Mouse (Mus musculus) stomach, embryonic 14.5 days (tissue): ENCODE measurements around the gene Brf1. TPM values are rescaled to one million over a fixed set of nuclear protein-coding genes. Genes with fewer than 3 reads are reported as not detected.
A peak's percentile ranks its signal among the peaks of the same experiment; 100 is the strongest.

Experiments
- ATAC-seq: fragments of 200-750 bp; cut with Nextera tagmentation; 2 replicates; pipeline ENCODE4 v1.8.0; 2017; ENCODE audit warnings: low read depth, moderate TSS enrichment; ENCODE audit not compliant: insufficient number of reproducible peaks, insufficient read depth, low FRiP score
- H3K27ac ChIP-seq: fragments of 300-500 bp; sonication (generic); 2 replicates; pipeline ENCODE4 v1.5.1; 2014; ENCODE audit warnings: mild to moderate bottlenecking, low read length, moderate library complexity, mixed read lengths
- H3K27me3 ChIP-seq: fragments of 300-500 bp; sonication (generic); 2 replicates; pipeline ENCODE4 v1.6.1; 2014; ENCODE audit warnings: low read length, control low read depth, mixed read lengths; ENCODE audit not compliant: control insufficient read depth, insufficient read depth
- H3K36me3 ChIP-seq: fragments of 300-500 bp; sonication (generic); 2 replicates; pipeline ENCODE4 v1.6.1; 2014; ENCODE audit warnings: mild to moderate bottlenecking, control low read depth, low read length, moderate library complexity, mixed read lengths; ENCODE audit not compliant: control insufficient read depth, insufficient read depth
- H3K4me1 ChIP-seq: fragments of 300-500 bp; sonication (generic); 2 replicates; pipeline ENCODE4 v1.6.1; 2014; ENCODE audit warnings: low read length, control low read depth, mixed read lengths; ENCODE audit not compliant: control insufficient read depth, insufficient read depth
- H3K4me2 ChIP-seq: fragments of 300-500 bp; sonication (generic); replicated peaks from 2 replicates; pipeline ENCODE4 v1.6.1; 2014; ENCODE audit warnings: low read depth, low read length, control low read depth
- H3K4me3 ChIP-seq: fragments of 300-500 bp; sonication (generic); 2 replicates; pipeline ENCODE4 v1.5.1; 2014; ENCODE audit warnings: low read depth, low read length, control low read depth
- H3K9ac ChIP-seq: fragments of 300-500 bp; sonication (generic); replicated peaks from 2 replicates; pipeline ENCODE4 v1.6.1; 2014; ENCODE audit warnings: low read depth, mild to moderate bottlenecking, control low read depth, low read length, moderate library complexity, mixed read lengths
- H3K9me3 ChIP-seq: fragments of 300-500 bp; sonication (generic); 2 replicates; pipeline ENCODE4 v1.6.1; 2016; ENCODE audit warnings: low read depth, low read length, control low read depth; ENCODE audit not compliant: control insufficient read depth
- WGBS: fragments of 180-500 bp; shearing (Covaris S2); extraction: QIAGEN DNeasy Blood & Tissue Kit; methylation state at CpG from one replicate; pipeline ENCODE4 v1.1.7; 2014; 5-methylcytosine and 5-hydroxymethylcytosine counted together
- polyA plus RNA-seq: library from polyadenylated mRNA; unstranded; fragments of >200 nt; fragmentation: Nextera tagmentation; extraction: Ambion mirVana; gene quantifications from 2 replicates; pipeline ENCODE4 v1.2.1, GENCODE M21; 2014

Brf1 gene
- polyA plus RNA-seq, 1 experiment from 2014 or later = 71.5 TPM

DNA sequence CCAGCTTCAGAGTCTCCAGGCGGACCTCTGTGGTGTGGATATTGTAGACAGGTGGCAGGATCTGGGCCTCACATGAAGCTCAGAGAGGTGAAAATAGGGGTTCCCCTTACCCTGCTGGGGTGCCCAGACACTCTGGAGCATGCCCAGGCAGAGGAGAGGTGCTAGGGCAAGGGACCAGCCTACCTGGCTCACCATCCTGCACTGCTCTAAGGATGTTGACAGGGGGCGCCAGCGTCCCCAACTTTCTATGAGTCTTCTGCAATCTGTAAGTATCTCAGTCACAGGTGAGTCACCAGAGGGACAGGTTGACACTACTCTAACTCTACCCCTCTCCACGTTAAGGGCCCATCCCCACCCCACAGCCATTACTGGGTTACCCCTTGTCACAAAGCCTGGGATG lies 53.2 kb downstream of the Brf1 start:
- no peak overlapping the region for H3K4me2 ChIP-seq
- peaks cover 10% of the 10 kb centered on the region; the same call in 1 of the 2 replicates for H3K4me1 ChIP-seq
- H3K9me3 ChIP-seq = no peaks in the 10 kb centered on the region
- no peaks in the 10 kb centered on the region for H3K27me3 ChIP-seq
- H3K4me3 ChIP-seq = no peak overlapping the region
- no peak overlapping the region for H3K9ac ChIP-seq
- no peaks in the 10 kb centered on the region for H3K36me3 ChIP-seq
- no peak for ATAC-seq
- H3K27ac ChIP-seq = no peak overlapping the region
- WGBS = 27% methylated on average over 4 of the region's 4 CpGs

DNA sequence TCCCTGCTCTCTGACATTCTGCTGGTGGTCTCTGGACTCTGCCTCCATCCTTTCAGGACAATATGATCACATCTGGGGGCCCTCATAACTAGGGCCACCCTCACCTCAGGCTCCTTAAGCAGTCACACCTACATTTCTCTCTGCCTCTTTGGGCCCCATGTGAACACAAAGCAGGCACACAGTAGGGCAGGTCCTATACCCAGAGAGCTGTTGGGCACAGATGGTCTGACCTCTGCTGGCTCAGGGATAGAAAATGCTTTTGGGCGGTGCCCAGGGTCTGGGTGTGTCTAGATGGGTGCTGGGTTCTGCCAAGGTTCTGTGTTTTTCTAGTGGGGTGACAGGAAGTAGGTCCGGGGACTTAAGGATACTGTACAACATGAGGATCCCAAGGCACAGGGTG lies 56.8 kb downstream of the Brf1 start:
- Histone ChIP-seq H3K9me3 (no peaks in the 10 kb centered on the region), H3K4me2 (no peak overlapping the region), H3K36me3 (no peaks in the 10 kb centered on the region), H3K4me1 (peaks cover 12% of the 10 kb centered on the region), H3K4me3 (no peak overlapping the region), H3K9ac (no peak overlapping the region), H3K27me3 (no peaks in the 10 kb centered on the region), H3K27ac (no peak overlapping the region)
- no peak for ATAC-seq
- WGBS = 71% methylated on average over 2 of the region's 2 CpGs

GRCm38 (mm10) chr12:112941776-112942713 lies 58.5 kb downstream of the Brf1 start, which contains the start of gene Nudt14:
Nudt14 (minus strand) TSS chr12:112942124.
- H3K9ac ChIP-seq = peak within 1 kb of the TSS; percentile 64; the same call in 1 of the 2 replicates
- no peaks in the 10 kb centered on the region for H3K9me3 ChIP-seq
- peaks cover 19% of the 10 kb centered on the region for H3K4me1 ChIP-seq
- 2% methylated on average over 56 of the region's 58 CpGs for WGBS
- peak within 1 kb of the TSS; percentile 63 for H3K4me3 ChIP-seq
- H3K27ac ChIP-seq = peak within 1 kb of the TSS; percentile 74
- H3K4me2 ChIP-seq = peak within 1 kb of the TSS; percentile 72
- ATAC-seq = peak; percentile 82
- no peaks in the 10 kb centered on the region for H3K27me3 ChIP-seq
- H3K36me3 ChIP-seq = no peaks in the 10 kb centered on the region

- whole genome bisulfite sequencing = 38% methylated on average over 10 of the region's 10 CpGs
- peak overlapping the region; percentile 74; the same call in 1 of the 2 replicates for H3K27ac ChIP-seq
- peak overlapping the region; percentile 63 for H3K4me3 ChIP-seq
- peak overlapping the region; percentile 72 for H3K4me2 ChIP-seq
- no peaks in the 10 kb centered on the region for H3K27me3 ChIP-seq
- H3K9me3 ChIP-seq = no peaks in the 10 kb centered on the region
- peak overlapping the region; percentile 64; the same call in 1 of the 2 replicates for H3K9ac ChIP-seq
- H3K36me3 ChIP-seq = no peaks in the 10 kb centered on the region
- no peak for ATAC-seq
- peaks cover 19% of the 10 kb centered on the region for H3K4me1 ChIP-seq
Measured at GRCm38 (mm10) chr12:112941156-112941775, 59.2 kb downstream of the Brf1 start.

DNA sequence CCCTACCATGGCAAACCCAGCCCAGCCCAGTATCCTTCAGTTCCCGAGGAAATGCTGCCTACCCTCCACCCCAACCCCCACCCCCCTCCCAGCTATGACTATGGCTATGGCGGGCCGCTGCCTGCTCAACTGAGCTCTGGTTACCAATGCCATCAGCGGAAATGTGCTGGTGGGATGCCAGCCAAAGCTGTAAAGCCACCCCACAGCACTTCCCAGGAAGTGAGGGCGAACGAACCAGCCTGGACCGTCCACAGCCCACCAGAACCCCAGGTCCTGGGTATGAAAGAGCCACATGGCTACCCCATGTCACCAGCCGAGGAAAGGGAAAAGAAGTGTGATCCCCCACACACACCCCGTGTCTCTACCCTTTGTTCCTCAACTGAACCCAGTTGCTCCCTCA lies 59.8 kb downstream of the Brf1 start:
- Histone ChIP-seq H3K4me3 (no peak overlapping the region), H3K4me2 (0 out of 2 replicates have a peak overlapping the region, but pooled peaks have one; percentile 72), H3K9ac (no peak overlapping the region; the same call in 1 of the 2 replicates), H3K27ac (no peak overlapping the region), H3K4me1 (peaks cover 19% of the 10 kb centered on the region), H3K27me3 (no peaks in the 10 kb centered on the region), H3K9me3 (no peaks in the 10 kb centered on the region), H3K36me3 (no peaks in the 10 kb centered on the region)
- WGBS = 80% methylated on average over 9 of the region's 9 CpGs
- no peak for ATAC-seq

DNA sequence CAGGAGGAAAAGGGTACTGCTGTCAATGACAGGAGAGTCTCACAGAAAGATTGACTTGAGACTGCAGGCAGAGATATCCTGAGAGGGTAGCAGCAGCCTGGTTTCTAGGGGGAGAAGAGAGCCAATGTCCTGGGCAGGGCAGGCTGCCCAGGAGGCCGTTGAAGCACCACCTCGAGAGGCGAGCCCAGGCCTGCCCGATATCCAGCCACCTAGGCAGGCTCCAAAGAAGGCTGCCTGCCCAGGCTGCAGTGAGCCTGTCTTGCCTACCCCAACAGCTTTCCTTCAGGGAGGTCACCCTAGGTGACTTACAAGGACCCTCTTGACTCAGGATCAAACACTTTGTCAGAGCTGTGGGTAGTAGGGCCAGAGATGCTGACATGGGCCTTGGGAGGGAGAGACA lies 60.3 kb downstream of the Brf1 start:
- WGBS = 83% methylated on average over 4 of the region's 4 CpGs
- no peaks in the 10 kb centered on the region for H3K36me3 ChIP-seq
- H3K9me3 ChIP-seq = no peaks in the 10 kb centered on the region
- no peak overlapping the region for H3K27ac ChIP-seq
- no peak overlapping the region for H3K4me3 ChIP-seq
- no peak overlapping the region for H3K4me2 ChIP-seq
- no peak for ATAC-seq
- H3K9ac ChIP-seq = no peak overlapping the region
- H3K27me3 ChIP-seq = no peaks in the 10 kb centered on the region
- peaks cover 19% of the 10 kb centered on the region for H3K4me1 ChIP-seq

DNA sequence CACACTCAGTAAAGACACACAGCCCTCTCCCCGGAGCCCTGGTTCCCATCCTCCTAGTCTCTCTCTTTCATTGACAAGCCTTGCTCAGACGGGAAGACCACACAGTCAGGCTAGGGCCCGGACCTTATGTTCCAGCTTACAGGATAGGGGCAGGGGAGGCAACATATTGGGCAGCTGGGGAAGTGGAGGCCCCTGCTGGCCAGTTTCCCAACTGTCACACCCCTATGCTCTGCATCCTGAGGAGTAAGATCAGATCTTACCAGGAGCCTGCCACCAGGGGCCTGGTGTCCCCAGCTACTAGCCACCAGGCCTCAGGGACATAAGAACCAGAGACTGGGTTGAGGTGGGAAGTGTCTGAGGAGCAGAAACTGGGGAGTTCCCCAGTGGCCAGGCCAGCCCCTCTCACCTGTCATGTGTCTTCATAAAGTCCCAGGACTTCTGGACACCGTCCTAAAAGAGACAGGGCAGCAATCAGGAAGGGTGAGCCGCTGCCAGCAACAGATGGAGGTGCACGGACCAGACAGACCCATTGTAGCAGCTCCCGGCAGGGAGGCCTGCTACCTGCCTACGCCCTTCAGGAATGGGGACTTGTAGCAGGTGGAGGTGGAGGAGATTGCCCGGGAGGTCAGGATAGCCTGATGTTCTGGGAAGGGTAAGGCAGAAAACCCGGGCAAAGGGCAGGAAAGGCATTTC lies 61.5 kb downstream of the Brf1 start:
- ATAC-seq = 0 out of 2 replicates have a peak, but pooled peaks have one; percentile 16
- no peaks in the 10 kb centered on the region for H3K36me3 ChIP-seq
- no peak overlapping the region for H3K4me2 ChIP-seq
- no peaks in the 10 kb centered on the region for H3K27me3 ChIP-seq
- H3K4me1 ChIP-seq = peaks cover 19% of the 10 kb centered on the region
- no peak overlapping the region for H3K27ac ChIP-seq
- H3K9me3 ChIP-seq = no peaks in the 10 kb centered on the region
- H3K9ac ChIP-seq = no peak overlapping the region
- 53% methylated on average over 10 of the region's 10 CpGs for WGBS
- no peak overlapping the region for H3K4me3 ChIP-seq

DNA sequence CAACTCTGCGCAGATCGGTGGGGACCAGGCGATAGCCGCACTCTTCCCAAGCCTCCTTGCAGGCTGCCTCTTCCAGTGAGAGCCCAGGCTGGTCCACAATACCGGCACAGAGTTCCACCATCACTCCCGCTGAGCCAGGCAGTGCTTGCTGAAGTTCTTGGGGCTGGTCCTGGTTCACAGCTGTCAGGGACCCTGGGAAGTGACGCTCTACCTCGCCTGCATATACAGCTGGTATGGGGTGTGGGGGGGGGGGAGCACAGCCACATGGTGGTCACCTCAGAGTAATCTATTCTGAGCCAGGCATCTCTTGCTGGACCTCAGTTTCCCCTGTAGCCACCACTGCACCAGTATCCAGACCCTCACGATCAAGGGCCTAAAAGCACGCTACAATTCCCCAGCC lies 62.1 kb downstream of the Brf1 start:
- H3K9ac ChIP-seq = no peak overlapping the region

More for the DNA sequence above, 62.1 kb downstream of the Brf1 start:
- H3K36me3 ChIP-seq = no peaks in the 10 kb centered on the region
- H3K27ac ChIP-seq = no peak overlapping the region
- H3K4me3 ChIP-seq = no peak overlapping the region
- H3K4me2 ChIP-seq = no peak overlapping the region
- no peak for ATAC-seq
- peaks cover 19% of the 10 kb centered on the region for H3K4me1 ChIP-seq
- WGBS = 77% methylated on average over 10 of the region's 10 CpGs
- H3K27me3 ChIP-seq = no peaks in the 10 kb centered on the region
- no peaks in the 10 kb centered on the region for H3K9me3 ChIP-seq
